Mouse (Mus musculus): ENCODE results near the gene 4930432M17Rik. TPM values are rescaled to one million over a fixed set of nuclear protein-coding genes. Genes with fewer than 3 reads are reported as not detected.

Gene 4930432M17Rik
- total and polyA plus RNA-seq, 3 experiments: not detected

GRCm38 (mm10) chr3:121706087-121706486 lies 35.5 kb downstream of the 4930432M17Rik start:
- intact Hi-C loops (cut with DNase I): no loop called here
- H3K4me3 ChIP-seq: no peak overlapping the region
- no peak overlapping the region for H3K27ac ChIP-seq
- no peaks in the 10 kb centered on the region for H3K27me3 ChIP-seq (ENCODE audit: control insufficient read depth, insufficient read depth, low read length)
- peaks cover 1% of the 10 kb centered on the region; the same call in 1 of the 2 replicates for H3K4me1 ChIP-seq (ENCODE audit: control insufficient read depth, insufficient read depth, low read length)
- H3K79me2 ChIP-seq (replicated peaks; ENCODE audit: control insufficient read depth, insufficient read depth, low read length): no peaks in the 10 kb centered on the region
- DNase-seq: peak in 1 of 2 experiments; percentile 6
- TF ChIP-seq EP300 (IDR thresholded peaks at IDR 0.05; ENCODE audit: insufficient read depth, low read depth, low read length) (no peak), POLR2A (IDR thresholded peaks at IDR 0.05; ENCODE audit: insufficient read depth, low read depth, low read length) (no peak), CTCF (IDR thresholded peaks at IDR 0.05) (no peak)
- 60% methylated on average over 5 of the region's 5 CpGs for WGBS
- H3K36me3 ChIP-seq (ENCODE audit: control insufficient read depth, insufficient read depth, low read length): no peaks in the 10 kb centered on the region
- H3K9ac ChIP-seq (ENCODE audit: low read depth, low read length): no peak overlapping the region

DNA sequence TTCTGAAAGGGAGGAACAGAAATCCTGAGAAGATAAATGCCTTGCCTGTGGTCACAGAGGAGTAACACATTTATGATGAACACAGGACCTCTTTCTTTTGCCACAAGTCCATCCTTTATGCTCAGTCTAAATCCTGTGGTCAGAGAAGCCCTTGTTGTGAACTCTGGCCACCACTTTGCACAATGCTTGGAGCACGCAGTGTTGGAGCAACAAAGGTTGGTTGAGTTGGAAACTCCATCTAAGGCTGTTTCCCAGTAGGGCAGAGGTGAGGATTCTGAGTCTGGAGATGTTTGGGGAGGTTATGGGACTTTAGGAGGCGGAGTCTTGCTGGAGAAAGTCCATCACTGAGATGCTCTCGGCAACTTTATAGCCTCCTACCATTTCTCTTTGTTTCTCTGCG lies 36.5 kb downstream of the 4930432M17Rik start:
- H3K4me3 ChIP-seq: no peak overlapping the region
- peaks cover 5% of the 10 kb centered on the region for H3K4me1 ChIP-seq (ENCODE audit: control insufficient read depth, insufficient read depth, low read length)
- no peaks in the 10 kb centered on the region for H3K36me3 ChIP-seq (ENCODE audit: control insufficient read depth, insufficient read depth, low read length)
- DNase-seq: peak in 1 of 2 experiments; percentile 7
- TF ChIP-seq CTCF (IDR thresholded peaks at IDR 0.05): no peak
- TF ChIP-seq EP300 (IDR thresholded peaks at IDR 0.05; ENCODE audit: insufficient read depth, low read depth, low read length): no peak
- TF ChIP-seq POLR2A (IDR thresholded peaks at IDR 0.05; ENCODE audit: insufficient read depth, low read depth, low read length): no peak
- H3K9ac ChIP-seq (ENCODE audit: low read depth, low read length): no peak overlapping the region
- H3K27me3 ChIP-seq (ENCODE audit: control insufficient read depth, insufficient read depth, low read length): no peaks in the 10 kb centered on the region
- WGBS: 87% methylated on average over 4 of the region's 4 CpGs
- intact Hi-C loops (cut with DNase I): no loop called here
- no peak overlapping the region for H3K27ac ChIP-seq
- no peaks in the 10 kb centered on the region for H3K79me2 ChIP-seq (replicated peaks; ENCODE audit: control insufficient read depth, insufficient read depth, low read length)

DNA sequence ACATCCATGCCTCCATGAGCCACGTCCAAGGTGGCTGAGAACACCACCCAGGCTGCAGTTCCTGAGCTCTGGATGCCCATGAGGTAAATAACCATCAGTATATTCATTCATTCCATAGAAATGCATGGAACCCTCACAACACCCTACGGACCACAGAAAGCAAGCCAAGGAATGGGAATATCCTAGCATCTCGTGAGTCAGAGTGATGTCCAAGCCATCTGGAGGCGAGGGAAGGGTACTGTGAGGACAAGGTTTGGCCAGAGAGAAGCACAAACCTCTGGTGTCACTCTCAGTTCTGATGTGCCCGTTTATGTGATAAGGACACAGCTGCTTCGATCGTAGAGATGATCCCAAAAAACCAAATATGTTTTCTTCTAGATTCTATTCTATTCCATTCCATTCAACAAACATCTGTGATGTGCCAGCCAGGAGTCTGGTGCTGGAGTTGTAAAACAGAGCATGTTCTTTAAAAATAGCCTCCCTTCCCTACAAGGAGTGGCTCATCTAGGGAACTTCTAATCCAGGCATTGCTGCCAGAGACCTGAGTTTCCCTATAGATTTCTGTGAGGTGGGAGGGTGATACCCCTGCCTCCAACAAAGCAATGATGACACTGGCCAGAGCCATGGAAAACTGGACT lies 40.5 kb downstream of the 4930432M17Rik start:
- DNase-seq: no peak
- Histone ChIP-seq H3K27me3 (ENCODE audit: control insufficient read depth, insufficient read depth, low read length) (no peaks in the 10 kb centered on the region), H3K27ac (no peak overlapping the region), H3K4me1 (ENCODE audit: control insufficient read depth, insufficient read depth, low read length) (peaks cover 13% of the 10 kb centered on the region), H3K4me3 (no peak overlapping the region), H3K36me3 (ENCODE audit: control insufficient read depth, insufficient read depth, low read length) (no peaks in the 10 kb centered on the region), H3K79me2 (replicated peaks; ENCODE audit: control insufficient read depth, insufficient read depth, low read length) (no peaks in the 10 kb centered on the region), H3K9ac (ENCODE audit: low read depth, low read length) (no peak overlapping the region)
- intact Hi-C loops (cut with DNase I): no loop called here
- no peak for TF ChIP-seq POLR2A (IDR thresholded peaks at IDR 0.05; ENCODE audit: insufficient read depth, low read depth, low read length)
- no peak for TF ChIP-seq CTCF (IDR thresholded peaks at IDR 0.05)
- TF ChIP-seq EP300 (IDR thresholded peaks at IDR 0.05; ENCODE audit: insufficient read depth, low read depth, low read length): no peak
- WGBS: 56% methylated on average over 7 of the region's 7 CpGs

- Histone ChIP-seq H3K9ac (ENCODE audit: low read depth, low read length) (no peak overlapping the region), H3K36me3 (ENCODE audit: control insufficient read depth, insufficient read depth, low read length) (no peaks in the 10 kb centered on the region), H3K27me3 (ENCODE audit: control insufficient read depth, insufficient read depth, low read length) (no peaks in the 10 kb centered on the region), H3K27ac (no peak overlapping the region), H3K4me3 (no peak overlapping the region), H3K79me2 (replicated peaks; ENCODE audit: control insufficient read depth, insufficient read depth, low read length) (no peaks in the 10 kb centered on the region), H3K4me1 (ENCODE audit: control insufficient read depth, insufficient read depth, low read length) (peaks cover 11% of the 10 kb centered on the region)
- intact Hi-C loops (cut with DNase I): no loop called here
- WGBS: 83% methylated on average over 4 of the region's 4 CpGs
- no peak for TF ChIP-seq POLR2A (IDR thresholded peaks at IDR 0.05; ENCODE audit: insufficient read depth, low read depth, low read length)
- no peak for TF ChIP-seq CTCF (IDR thresholded peaks at IDR 0.05)
- no peak for TF ChIP-seq EP300 (IDR thresholded peaks at IDR 0.05; ENCODE audit: insufficient read depth, low read depth, low read length)
- no peak for DNase-seq
These were observed 41.7 kb downstream of the 4930432M17Rik start for GRCm38 (mm10) chr3:121712222-121712621.

GRCm38 (mm10) chr3:121713151-121713701 lies 42.7 kb downstream of the 4930432M17Rik start:
- Histone ChIP-seq H3K4me3 (no peak overlapping the region), H3K27me3 (ENCODE audit: control insufficient read depth, insufficient read depth, low read length) (no peaks in the 10 kb centered on the region), H3K27ac (no peak overlapping the region; the same call in 1 of the 2 replicates), H3K36me3 (ENCODE audit: control insufficient read depth, insufficient read depth, low read length) (no peaks in the 10 kb centered on the region), H3K9ac (ENCODE audit: low read depth, low read length) (no peak overlapping the region), H3K79me2 (replicated peaks; ENCODE audit: control insufficient read depth, insufficient read depth, low read length) (no peaks in the 10 kb centered on the region), H3K4me1 (ENCODE audit: control insufficient read depth, insufficient read depth, low read length) (peaks cover 11% of the 10 kb centered on the region)
- TF ChIP-seq POLR2A (IDR thresholded peaks at IDR 0.05; ENCODE audit: insufficient read depth, low read depth, low read length) (no peak), EP300 (IDR thresholded peaks at IDR 0.05; ENCODE audit: insufficient read depth, low read depth, low read length) (no peak), CTCF (IDR thresholded peaks at IDR 0.05) (no peak)
- peak in 1 of 2 experiments; percentile 18 for DNase-seq
- intact Hi-C loops (cut with DNase I): no loop called here
- 21% methylated on average over 17 of the region's 17 CpGs for WGBS

GRCm38 (mm10) chr3:121713816-121714215 lies 43.3 kb downstream of the 4930432M17Rik start:
- Histone ChIP-seq H3K27me3 (ENCODE audit: control insufficient read depth, insufficient read depth, low read length) (no peaks in the 10 kb centered on the region), H3K9ac (ENCODE audit: low read depth, low read length) (no peak overlapping the region), H3K4me3 (no peak overlapping the region), H3K27ac (no peak overlapping the region; the same call in 1 of the 2 replicates), H3K79me2 (replicated peaks; ENCODE audit: control insufficient read depth, insufficient read depth, low read length) (no peaks in the 10 kb centered on the region), H3K36me3 (ENCODE audit: control insufficient read depth, insufficient read depth, low read length) (no peaks in the 10 kb centered on the region), H3K4me1 (ENCODE audit: control insufficient read depth, insufficient read depth, low read length) (peaks cover 11% of the 10 kb centered on the region)
- WGBS: 58% methylated on average over 8 of the region's 8 CpGs
- intact Hi-C loops (cut with DNase I): no loop called here
- no peak for TF ChIP-seq CTCF (IDR thresholded peaks at IDR 0.05)
- TF ChIP-seq POLR2A (IDR thresholded peaks at IDR 0.05; ENCODE audit: insufficient read depth, low read depth, low read length): no peak
- TF ChIP-seq EP300 (IDR thresholded peaks at IDR 0.05; ENCODE audit: insufficient read depth, low read depth, low read length): peak; percentile 79
- DNase-seq: peak in 1 of 2 experiments; percentile 38
